Mouse (Mus musculus): ENCODE measurements at regions not wholly inside any gene's neighbourhood (a gene's known extent, or its start where the extent isn't known, plus 50 kb on each side); places are given as distances from the start of the nearest gene placed in this dataset.

GRCm38 (mm10) chr1:177620501-177621099, 109.0 kb upstream of the 1700016C15Rik start:
- no peaks in the 10 kb centered on the region for H3K9me3 ChIP-seq (replicated peaks; ENCODE audit: control insufficient read depth, low read length, poor library complexity, severe bottlenecking)
- no peaks in the 10 kb centered on the region for H3K4me1 ChIP-seq (ENCODE audit: control insufficient read depth, insufficient read depth, low read length)
- WGBS, result 85% methylated on average over 15 of the region's 15 CpGs
- no peak overlapping the region for H3K27ac ChIP-seq (ENCODE audit: low read length)
- H3K27me3 ChIP-seq (ENCODE audit: control insufficient read depth, insufficient read depth, low read depth, low read length), result no peaks in the 10 kb centered on the region
- no peak overlapping the region for H3K4me3 ChIP-seq (ENCODE audit: low read depth, low read length)
- H3K4me2 ChIP-seq (ENCODE audit: low read length), result no peak overlapping the region
- H3K36me3 ChIP-seq (ENCODE audit: control insufficient read depth, insufficient read depth, low read length), result no peaks in the 10 kb centered on the region
- ATAC-seq, result no peak
- H3K9ac ChIP-seq (ENCODE audit: low read depth, low read length), result no peak overlapping the region

- WGBS, result 51% methylated on average over 17 of the region's 17 CpGs
- ATAC-seq, result 0 out of 2 replicates have a peak, but pooled peaks have one; percentile 51
- H3K9ac ChIP-seq (ENCODE audit: low read depth, low read length), result no peak overlapping the region
Observed at GRCm38 (mm10) chr1:177621854-177622590, 107.6 kb upstream of the 1700016C15Rik start.

GRCm38 (mm10) chr1:177623304-177623726, 106.3 kb upstream of the 1700016C15Rik start:
- no peaks in the 10 kb centered on the region for H3K4me1 ChIP-seq (ENCODE audit: control insufficient read depth, insufficient read depth, low read length)
- H3K9ac ChIP-seq (ENCODE audit: low read depth, low read length), result no peak overlapping the region
- no peaks in the 10 kb centered on the region for H3K9me3 ChIP-seq (replicated peaks; ENCODE audit: control insufficient read depth, low read length, poor library complexity, severe bottlenecking)
- H3K4me2 ChIP-seq (ENCODE audit: low read length), result no peak overlapping the region
- ATAC-seq, result no peak
- H3K27me3 ChIP-seq (ENCODE audit: control insufficient read depth, insufficient read depth, low read depth, low read length), result no peaks in the 10 kb centered on the region
- no peaks in the 10 kb centered on the region for H3K36me3 ChIP-seq (ENCODE audit: control insufficient read depth, insufficient read depth, low read length)
- H3K4me3 ChIP-seq (ENCODE audit: low read depth, low read length), result no peak overlapping the region
- 55% methylated on average over 6 of the region's 6 CpGs for WGBS
- H3K27ac ChIP-seq (ENCODE audit: low read length), result no peak overlapping the region

More at GRCm38 (mm10) chr1:177621854-177622590, 107.6 kb upstream of the 1700016C15Rik start:
- H3K36me3 ChIP-seq (ENCODE audit: control insufficient read depth, insufficient read depth, low read length), result no peaks in the 10 kb centered on the region
- H3K4me1 ChIP-seq (ENCODE audit: control insufficient read depth, insufficient read depth, low read length), result no peaks in the 10 kb centered on the region
- no peak overlapping the region for H3K4me2 ChIP-seq (ENCODE audit: low read length)
- no peak overlapping the region for H3K4me3 ChIP-seq (ENCODE audit: low read depth, low read length)
- H3K27me3 ChIP-seq (ENCODE audit: control insufficient read depth, insufficient read depth, low read depth, low read length), result no peaks in the 10 kb centered on the region
- H3K9me3 ChIP-seq (replicated peaks; ENCODE audit: control insufficient read depth, low read length, poor library complexity, severe bottlenecking), result no peaks in the 10 kb centered on the region
- H3K27ac ChIP-seq (ENCODE audit: low read length), result no peak overlapping the region

- ATAC-seq, result no peak
- 90% methylated on average over 6 of the region's 6 CpGs for WGBS
- no peaks in the 10 kb centered on the region for H3K4me1 ChIP-seq (ENCODE audit: control insufficient read depth, insufficient read depth, low read length)
- no peak overlapping the region for H3K9ac ChIP-seq (ENCODE audit: low read depth, low read length)
- no peak overlapping the region for H3K27ac ChIP-seq (ENCODE audit: low read length)
- H3K4me2 ChIP-seq (ENCODE audit: low read length), result no peak overlapping the region
- H3K9me3 ChIP-seq (replicated peaks; ENCODE audit: control insufficient read depth, low read length, poor library complexity, severe bottlenecking), result no peaks in the 10 kb centered on the region
- H3K27me3 ChIP-seq (ENCODE audit: control insufficient read depth, insufficient read depth, low read depth, low read length), result no peaks in the 10 kb centered on the region
- no peak overlapping the region for H3K4me3 ChIP-seq (ENCODE audit: low read depth, low read length)
- no peaks in the 10 kb centered on the region for H3K36me3 ChIP-seq (ENCODE audit: control insufficient read depth, insufficient read depth, low read length)
Observed at GRCm38 (mm10) chr1:177623735-177624134, 105.9 kb upstream of the 1700016C15Rik start.

- H3K9ac ChIP-seq (ENCODE audit: low read depth, low read length), result no peak overlapping the region
- no peaks in the 10 kb centered on the region for H3K9me3 ChIP-seq (replicated peaks; ENCODE audit: control insufficient read depth, low read length, poor library complexity, severe bottlenecking)
- H3K27me3 ChIP-seq (ENCODE audit: control insufficient read depth, insufficient read depth, low read depth, low read length), result no peaks in the 10 kb centered on the region
- H3K4me3 ChIP-seq (ENCODE audit: low read depth, low read length), result no peak overlapping the region
- no peaks in the 10 kb centered on the region for H3K4me1 ChIP-seq (ENCODE audit: control insufficient read depth, insufficient read depth, low read length)
- no peak overlapping the region for H3K27ac ChIP-seq (ENCODE audit: low read length)
- no peak for ATAC-seq
- H3K4me2 ChIP-seq (ENCODE audit: low read length), result no peak overlapping the region
- 96% methylated on average over 4 of the region's 4 CpGs for WGBS
- H3K36me3 ChIP-seq (ENCODE audit: control insufficient read depth, insufficient read depth, low read length), result no peaks in the 10 kb centered on the region
Observed at GRCm38 (mm10) chr1:177627814-177628213, 101.8 kb upstream of the 1700016C15Rik start.

GRCm38 (mm10) chr1:177633966-177634602, 95.5 kb upstream of the 1700016C15Rik start:
- H3K36me3 ChIP-seq (ENCODE audit: control insufficient read depth, insufficient read depth, low read length), result no peaks in the 10 kb centered on the region
- H3K4me3 ChIP-seq (ENCODE audit: low read depth, low read length), result no peak overlapping the region
- no peaks in the 10 kb centered on the region for H3K9me3 ChIP-seq (replicated peaks; ENCODE audit: control insufficient read depth, low read length, poor library complexity, severe bottlenecking)
- H3K4me1 ChIP-seq (ENCODE audit: control insufficient read depth, insufficient read depth, low read length), result no peaks in the 10 kb centered on the region
- no peak overlapping the region for H3K27ac ChIP-seq (ENCODE audit: low read length)
- no peak for ATAC-seq
- no peak overlapping the region for H3K4me2 ChIP-seq (ENCODE audit: low read length)
- H3K27me3 ChIP-seq (ENCODE audit: control insufficient read depth, insufficient read depth, low read depth, low read length), result no peaks in the 10 kb centered on the region
- 72% methylated on average over 9 of the region's 9 CpGs for WGBS
- H3K9ac ChIP-seq (ENCODE audit: low read depth, low read length), result no peak overlapping the region

- H3K27ac ChIP-seq (ENCODE audit: low read length), result no peak overlapping the region
- H3K27me3 ChIP-seq (ENCODE audit: control insufficient read depth, insufficient read depth, low read depth, low read length), result no peaks in the 10 kb centered on the region
- H3K9ac ChIP-seq (ENCODE audit: low read depth, low read length), result no peak overlapping the region
- WGBS, result 80% methylated on average over 9 of the region's 9 CpGs
- H3K4me1 ChIP-seq (ENCODE audit: control insufficient read depth, insufficient read depth, low read length), result peaks cover 11% of the 10 kb centered on the region
- H3K36me3 ChIP-seq (ENCODE audit: control insufficient read depth, insufficient read depth, low read length), result no peaks in the 10 kb centered on the region
- H3K4me2 ChIP-seq (ENCODE audit: low read length), result no peak overlapping the region
- no peak for ATAC-seq
- no peak overlapping the region for H3K4me3 ChIP-seq (ENCODE audit: low read depth, low read length)
- no peaks in the 10 kb centered on the region for H3K9me3 ChIP-seq (replicated peaks; ENCODE audit: control insufficient read depth, low read length, poor library complexity, severe bottlenecking)
Observed at GRCm38 (mm10) chr1:177637061-177637460, 92.6 kb upstream of the 1700016C15Rik start.

- no peaks in the 10 kb centered on the region for H3K9me3 ChIP-seq (replicated peaks; ENCODE audit: control insufficient read depth, low read length, poor library complexity, severe bottlenecking)
- WGBS, result 95% methylated on average over 10 of the region's 10 CpGs
- ATAC-seq, result no peak
- peaks cover 11% of the 10 kb centered on the region for H3K4me1 ChIP-seq (ENCODE audit: control insufficient read depth, insufficient read depth, low read length)
- H3K4me3 ChIP-seq (ENCODE audit: low read depth, low read length), result no peak overlapping the region
- no peaks in the 10 kb centered on the region for H3K27me3 ChIP-seq (ENCODE audit: control insufficient read depth, insufficient read depth, low read depth, low read length)
- no peak overlapping the region for H3K9ac ChIP-seq (ENCODE audit: low read depth, low read length)
- H3K36me3 ChIP-seq (ENCODE audit: control insufficient read depth, insufficient read depth, low read length), result no peaks in the 10 kb centered on the region
- H3K4me2 ChIP-seq (ENCODE audit: low read length), result no peak overlapping the region
- no peak overlapping the region for H3K27ac ChIP-seq (ENCODE audit: low read length)
Observed at GRCm38 (mm10) chr1:177638381-177638780, 91.2 kb upstream of the 1700016C15Rik start.

Data from midbrain, embryonic 16.5 days (tissue).